Mouse (Mus musculus) hindbrain, embryonic 10.5 days (tissue): ENCODE measurements around the gene Ppfia2. TPM values are rescaled to one million over a fixed set of nuclear protein-coding genes. Genes with fewer than 3 reads are reported as not detected.

ENCODE experiments used
- DNase-seq: peaks from one replicate; pipeline ENCODE4 v3.0.0-alpha.2; 2017; ENCODE audit warnings: low spot score
- H3K27ac ChIP-seq: fragments of 300-500 bp; sonication (generic); 2 replicates; pipeline ENCODE4 v1.5.1; 2016; ENCODE audit warnings: mild to moderate bottlenecking, moderate library complexity
- H3K27me3 ChIP-seq: fragments of 300-500 bp; sonication (generic); 2 replicates; pipeline ENCODE4 v1.6.1; 2016; ENCODE audit warnings: mild to moderate bottlenecking; ENCODE audit not compliant: poor library complexity, insufficient read depth, severe bottlenecking
- H3K36me3 ChIP-seq: fragments of 300-500 bp; sonication (generic); 2 replicates; pipeline ENCODE4 v1.6.1; 2016; ENCODE audit warnings: mild to moderate bottlenecking, moderate library complexity
- H3K4me1 ChIP-seq: fragments of 300-500 bp; sonication (generic); replicated peaks from 2 replicates; pipeline ENCODE4 v1.6.1; 2016; ENCODE audit warnings: mild to moderate bottlenecking
- H3K4me3 ChIP-seq: fragments of 300-500 bp; sonication (generic); 2 replicates; pipeline ENCODE4 v1.5.1; 2016; ENCODE audit warnings: mild to moderate bottlenecking, moderate library complexity
- H3K9me3 ChIP-seq: fragments of 300-500 bp; sonication (generic); 2 replicates; pipeline ENCODE4 v1.6.1; 2016; ENCODE audit warnings: mild to moderate bottlenecking, moderate library complexity
- whole genome bisulfite sequencing: fragments of 180-500 bp; shearing (Covaris S2); methylation state at CpG from one replicate; pipeline ENCODE4 v1.1.7; 2016; 5-methylcytosine and 5-hydroxymethylcytosine counted together
- polyA plus RNA-seq: library from polyadenylated mRNA; unstranded; fragments of >200 nt; fragmentation: Nextera tagmentation; extraction: Ambion mirVana; gene quantifications from 2 replicates; pipeline ENCODE4 v1.2.1, GENCODE M21; 2016

Ppfia2 gene
- polyA plus RNA-seq, 1 experiment from 2014 or later: 2.7 TPM

GRCm38 (mm10) chr10:106732265-106732664, 262.1 kb downstream of the Ppfia2 start:
- H3K27me3 ChIP-seq: no peaks in the 10 kb centered on the region
- H3K36me3 ChIP-seq: no peaks in the 10 kb centered on the region
- no peak overlapping the region for H3K4me3 ChIP-seq
- no peak for DNase-seq
- 86% methylated on average over 2 of the region's 2 CpGs for WGBS
- no peak overlapping the region for H3K27ac ChIP-seq
- no peaks in the 10 kb centered on the region for H3K9me3 ChIP-seq
- no peaks in the 10 kb centered on the region for H3K4me1 ChIP-seq

- Histone ChIP-seq H3K27me3 (no peaks in the 10 kb centered on the region), H3K27ac (no peak overlapping the region), H3K4me3 (no peak overlapping the region), H3K4me1 (no peaks in the 10 kb centered on the region), H3K9me3 (no peaks in the 10 kb centered on the region), H3K36me3 (no peaks in the 10 kb centered on the region)
- DNase-seq: no peak
- 89% methylated on average over 4 of the region's 4 CpGs for WGBS
Observed at GRCm38 (mm10) chr10:106736230-106737063, 266.3 kb downstream of the Ppfia2 start.

DNA sequence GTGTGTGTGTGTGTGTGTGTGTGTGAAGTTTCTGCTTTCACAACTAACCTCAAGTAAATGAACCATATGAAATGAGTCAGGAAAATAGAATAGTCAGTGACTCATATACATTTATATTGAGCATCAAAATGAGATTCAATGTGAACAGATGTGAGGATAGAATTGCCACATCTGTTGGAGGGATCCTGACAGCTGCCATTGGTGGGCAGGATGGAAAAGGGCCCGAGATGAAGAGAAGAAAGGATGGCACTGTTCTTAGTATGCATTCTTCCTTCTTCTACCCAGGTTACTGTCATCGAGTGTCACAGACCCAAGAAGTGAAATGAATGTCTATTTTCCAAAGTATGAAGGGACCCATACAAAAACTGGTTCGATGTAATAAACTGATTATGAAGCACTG, 268.1 kb downstream of the Ppfia2 start:
- WGBS: 76% methylated on average over 3 of the region's 3 CpGs
- no peak overlapping the region for H3K4me3 ChIP-seq

GRCm38 (mm10) chr10:106744966-106745365, 274.8 kb downstream of the Ppfia2 start:
- Histone ChIP-seq H3K36me3 (no peaks in the 10 kb centered on the region), H3K9me3 (no peaks in the 10 kb centered on the region), H3K27me3 (no peaks in the 10 kb centered on the region), H3K4me1 (no peaks in the 10 kb centered on the region), H3K4me3 (no peak overlapping the region), H3K27ac (no peak overlapping the region)
- no peak for DNase-seq

More for the DNA sequence above, 268.1 kb downstream of the Ppfia2 start:
- Histone ChIP-seq H3K27me3 (no peaks in the 10 kb centered on the region), H3K36me3 (no peaks in the 10 kb centered on the region), H3K27ac (no peak overlapping the region), H3K4me1 (no peaks in the 10 kb centered on the region), H3K9me3 (no peaks in the 10 kb centered on the region)
- DNase-seq: no peak

DNA sequence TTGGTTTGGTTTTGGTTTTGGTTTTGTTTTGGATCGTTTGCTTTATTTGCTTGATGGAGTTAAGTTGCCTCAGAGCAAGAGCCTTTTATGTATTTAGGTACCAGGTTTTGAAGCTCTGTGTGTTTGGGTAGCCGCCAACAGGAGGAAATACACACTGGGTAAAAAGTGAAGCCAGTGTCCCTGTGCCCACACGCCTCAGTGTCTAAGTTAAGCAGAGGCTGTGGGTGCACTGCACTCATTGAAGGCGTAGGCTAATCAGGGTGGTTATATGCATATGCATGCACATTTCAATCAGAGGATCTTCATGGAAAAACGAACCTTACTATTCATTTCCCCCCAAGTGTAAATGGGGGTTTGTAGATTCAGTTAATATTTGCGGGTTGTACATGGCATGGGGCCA, 290.9 kb downstream of the Ppfia2 start:
- Histone ChIP-seq H3K36me3 (no peaks in the 10 kb centered on the region), H3K9me3 (no peaks in the 10 kb centered on the region), H3K4me1 (no peaks in the 10 kb centered on the region), H3K4me3 (no peak overlapping the region), H3K27ac (no peak overlapping the region), H3K27me3 (no peaks in the 10 kb centered on the region)
- WGBS: 86% methylated on average over 6 of the region's 6 CpGs
- DNase-seq: no peak

- Histone ChIP-seq H3K4me1 (no peaks in the 10 kb centered on the region), H3K4me3 (no peak overlapping the region), H3K27ac (no peak overlapping the region), H3K27me3 (no peaks in the 10 kb centered on the region), H3K9me3 (no peaks in the 10 kb centered on the region), H3K36me3 (no peaks in the 10 kb centered on the region)
- no peak for DNase-seq
- WGBS: 86% methylated on average over 7 of the region's 7 CpGs
Observed at GRCm38 (mm10) chr10:106763785-106764184, 293.6 kb downstream of the Ppfia2 start.

DNA sequence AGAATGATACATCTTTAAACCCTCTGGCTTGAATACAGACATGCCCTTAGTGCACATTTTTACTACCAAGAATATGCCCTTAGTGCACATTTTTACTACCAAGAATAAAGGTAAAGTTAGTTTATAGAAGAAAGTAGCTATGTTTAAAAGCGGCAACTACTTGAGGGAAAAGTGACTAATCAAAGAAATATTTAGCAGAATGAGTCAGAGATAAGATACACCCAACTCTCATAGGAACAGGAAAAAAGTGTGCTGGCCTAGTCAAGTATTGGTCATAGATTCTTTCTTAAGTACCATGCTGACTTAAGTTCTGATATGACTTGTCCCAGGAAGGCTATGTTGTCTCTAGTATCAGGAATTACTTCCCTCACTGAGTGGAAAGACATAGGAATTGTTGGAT, 305.4 kb downstream of the Ppfia2 start:
- Histone ChIP-seq H3K27me3 (no peaks in the 10 kb centered on the region), H3K36me3 (no peaks in the 10 kb centered on the region), H3K4me3 (no peak overlapping the region), H3K27ac (no peak overlapping the region), H3K9me3 (no peaks in the 10 kb centered on the region), H3K4me1 (no peaks in the 10 kb centered on the region)
- 90% methylated on average over 1 of the region's 1 CpGs for WGBS
- no peak for DNase-seq

GRCm38 (mm10) chr10:106815447-106815846, 345.3 kb downstream of the Ppfia2 start:
- H3K4me1 ChIP-seq: no peaks in the 10 kb centered on the region
- H3K27ac ChIP-seq: no peak overlapping the region
- H3K27me3 ChIP-seq: no peaks in the 10 kb centered on the region
- DNase-seq: no peak
- H3K36me3 ChIP-seq: no peaks in the 10 kb centered on the region
- no peaks in the 10 kb centered on the region for H3K9me3 ChIP-seq
- 52% methylated on average over 2 of the region's 2 CpGs for WGBS
- no peak overlapping the region for H3K4me3 ChIP-seq

DNA sequence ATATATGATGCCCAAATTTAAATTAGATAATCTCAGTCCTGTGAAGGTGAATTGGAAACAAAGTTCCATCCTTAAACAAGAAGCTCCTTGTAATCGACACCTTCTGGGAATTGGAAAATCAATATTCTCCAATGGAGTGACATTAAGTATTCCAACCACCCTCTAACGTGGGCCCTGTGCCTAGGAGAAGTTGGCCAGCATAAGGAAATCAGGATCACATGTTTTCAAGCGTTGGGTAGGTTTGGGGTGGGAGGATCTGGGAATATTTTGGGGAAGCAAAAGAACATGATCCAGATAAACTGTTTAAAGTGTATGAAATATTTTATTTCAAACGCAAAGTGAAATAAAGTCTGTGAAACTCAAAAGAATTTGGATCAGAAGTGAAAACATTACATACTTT, 348.2 kb downstream of the Ppfia2 start:
- H3K4me1 ChIP-seq: no peaks in the 10 kb centered on the region
- no peak for DNase-seq
- H3K9me3 ChIP-seq: no peaks in the 10 kb centered on the region
- no peaks in the 10 kb centered on the region for H3K27me3 ChIP-seq
- no peak overlapping the region for H3K4me3 ChIP-seq
- 87% methylated on average over 4 of the region's 4 CpGs for WGBS
- H3K27ac ChIP-seq: no peak overlapping the region
- no peaks in the 10 kb centered on the region for H3K36me3 ChIP-seq

DNA sequence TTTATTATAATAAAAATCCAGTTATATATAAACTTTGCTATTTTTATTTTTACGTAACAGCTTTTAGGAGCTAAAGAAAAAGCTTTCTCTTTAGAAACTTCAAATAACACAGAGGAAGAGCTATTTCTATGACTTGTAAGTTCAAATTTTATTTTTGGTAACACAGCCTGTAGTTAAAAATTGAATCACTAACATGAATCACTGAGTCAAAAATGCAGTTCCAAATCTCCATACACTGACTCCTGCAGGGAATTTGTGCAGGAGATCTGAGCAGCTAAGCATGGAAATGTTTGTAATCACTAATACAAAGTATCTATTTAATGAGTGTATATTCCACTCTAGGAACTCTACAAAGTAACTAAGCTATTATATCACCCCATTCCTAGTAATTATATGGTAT, 354.1 kb downstream of the Ppfia2 start:
- Histone ChIP-seq H3K4me3 (no peak overlapping the region), H3K27ac (no peak overlapping the region), H3K27me3 (no peaks in the 10 kb centered on the region), H3K4me1 (no peaks in the 10 kb centered on the region), H3K9me3 (no peaks in the 10 kb centered on the region), H3K36me3 (no peaks in the 10 kb centered on the region)
- no peak for DNase-seq
- 96% methylated on average over 1 of the region's 1 CpGs for WGBS

DNA sequence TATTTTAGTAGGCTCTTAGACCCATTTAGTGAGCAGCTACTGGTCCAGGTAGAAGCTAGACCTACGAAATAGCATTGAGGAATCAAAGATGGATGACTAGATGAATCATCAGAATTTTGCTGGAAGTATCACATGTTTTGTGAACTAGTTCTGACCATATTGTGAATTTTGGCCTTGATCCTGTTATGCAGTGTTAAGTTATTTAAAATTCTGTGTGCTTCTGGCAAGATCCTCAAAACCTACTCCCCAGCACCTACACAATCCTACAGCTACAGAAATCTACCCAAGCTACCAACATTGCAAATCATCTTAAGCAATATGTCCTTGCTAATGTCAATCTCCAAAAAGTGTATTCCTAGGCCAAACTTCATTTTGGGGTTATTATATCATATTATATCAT, 368.3 kb downstream of the Ppfia2 start:
- WGBS: 85% methylated on average over 1 of the region's 1 CpGs
- no peaks in the 10 kb centered on the region for H3K27me3 ChIP-seq
- no peak for DNase-seq
- no peak overlapping the region for H3K27ac ChIP-seq
- no peaks in the 10 kb centered on the region for H3K9me3 ChIP-seq
- no peaks in the 10 kb centered on the region for H3K36me3 ChIP-seq
- no peak overlapping the region for H3K4me3 ChIP-seq
- no peaks in the 10 kb centered on the region for H3K4me1 ChIP-seq

DNA sequence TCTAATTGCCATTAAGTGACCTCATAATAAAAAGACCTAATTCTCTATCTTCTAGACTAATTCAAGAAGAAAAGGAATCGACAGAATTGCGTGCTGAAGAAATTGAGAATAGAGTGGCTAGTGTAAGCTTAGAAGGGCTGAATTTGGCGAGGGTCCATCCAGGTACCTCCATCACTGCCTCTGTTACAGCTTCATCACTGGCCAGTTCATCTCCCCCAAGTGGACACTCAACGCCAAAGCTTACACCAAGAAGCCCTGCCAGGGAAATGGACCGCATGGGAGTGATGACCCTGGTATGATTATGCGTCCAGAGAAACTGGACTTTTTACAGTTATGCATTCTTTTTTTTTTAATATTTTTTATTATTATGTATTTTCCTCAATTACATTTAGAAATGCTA, 388.0 kb downstream of the Ppfia2 start:
- Histone ChIP-seq H3K27ac (no peak overlapping the region), H3K36me3 (no peaks in the 10 kb centered on the region), H3K27me3 (no peaks in the 10 kb centered on the region), H3K4me3 (no peak overlapping the region), H3K4me1 (no peaks in the 10 kb centered on the region), H3K9me3 (no peaks in the 10 kb centered on the region)
- WGBS: 83% methylated on average over 6 of the region's 6 CpGs
- no peak for DNase-seq

DNA sequence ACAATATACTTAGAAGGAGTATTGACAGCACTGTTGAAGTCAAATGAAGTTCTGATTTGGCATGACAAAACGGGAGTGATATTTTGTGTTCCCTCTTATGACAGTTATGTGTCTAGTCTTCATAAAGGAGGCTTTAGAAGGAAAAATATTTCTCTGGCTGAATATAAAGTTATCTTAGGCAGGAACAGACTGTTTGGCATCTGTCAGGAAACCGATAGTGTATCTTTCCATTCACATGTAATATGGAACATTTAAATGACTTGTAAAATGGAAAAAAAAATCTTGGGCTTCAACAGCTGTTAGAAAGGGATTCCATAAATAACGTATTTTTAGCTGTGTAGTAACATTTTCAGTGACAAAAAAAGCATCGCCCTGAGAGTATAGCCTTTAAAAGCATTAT, 400.1 kb downstream of the Ppfia2 start:
- no peak for DNase-seq
- no peaks in the 10 kb centered on the region for H3K27me3 ChIP-seq
- no peaks in the 10 kb centered on the region for H3K36me3 ChIP-seq
- WGBS: 91% methylated on average over 4 of the region's 4 CpGs
- H3K9me3 ChIP-seq: no peaks in the 10 kb centered on the region
- no peak overlapping the region for H3K4me3 ChIP-seq
- no peak overlapping the region for H3K27ac ChIP-seq
- no peaks in the 10 kb centered on the region for H3K4me1 ChIP-seq

DNA sequence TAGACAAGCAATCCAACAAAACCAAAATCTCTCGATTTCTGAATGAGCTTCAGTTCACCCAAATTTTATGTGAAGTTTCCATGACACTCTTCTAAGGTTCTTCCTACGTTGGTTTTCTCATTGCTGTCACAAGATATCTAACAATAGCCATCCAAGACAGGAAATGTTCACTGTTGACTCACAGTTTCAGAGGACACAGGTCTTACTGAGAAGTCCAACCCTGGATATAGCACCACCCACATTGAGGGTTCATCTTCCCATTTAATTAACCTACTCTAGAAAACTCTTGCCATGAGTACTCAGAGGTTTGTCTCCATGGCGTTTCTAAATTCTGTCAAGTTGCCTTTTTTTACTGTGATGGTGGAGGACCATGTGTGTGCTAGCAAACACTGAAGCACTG, 401.7 kb downstream of the Ppfia2 start:
- Histone ChIP-seq H3K9me3 (no peaks in the 10 kb centered on the region), H3K4me1 (no peaks in the 10 kb centered on the region), H3K4me3 (no peak overlapping the region), H3K36me3 (no peaks in the 10 kb centered on the region), H3K27ac (no peak overlapping the region), H3K27me3 (no peaks in the 10 kb centered on the region)
- DNase-seq: no peak
- 82% methylated on average over 3 of the region's 3 CpGs for WGBS
